Mouse (Mus musculus): ENCODE data around the gene Exoc4. TPM values are rescaled to one million over a fixed set of nuclear protein-coding genes. Genes with fewer than 3 reads are reported as not detected.

Exoc4 gene
- total and polyA plus RNA-seq, 2 experiments, result 3.7 to 28.0 TPM

DNA sequence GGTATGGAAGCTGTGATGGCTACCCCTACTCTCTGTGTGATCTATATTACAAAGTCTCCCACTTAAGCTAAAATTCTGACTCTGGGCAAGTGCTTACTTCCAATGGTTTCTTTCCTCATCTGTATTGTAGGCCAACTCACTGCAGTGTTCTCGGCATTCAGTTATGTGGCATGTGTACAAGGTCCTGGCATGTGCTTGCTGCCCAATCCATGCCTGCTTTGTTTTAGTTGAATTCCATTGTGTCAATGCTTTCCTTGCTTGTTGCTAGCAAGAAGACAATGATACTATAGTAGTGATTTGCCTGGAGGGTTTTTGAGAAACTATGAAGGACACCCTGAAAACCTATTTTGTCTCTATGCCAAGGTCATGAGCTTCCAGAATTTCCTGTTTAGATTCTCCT, 365.1 kb downstream of the Exoc4 start:
- H3K36me3 ChIP-seq (ENCODE audit: control insufficient read depth, insufficient read depth, low read length), result no peaks in the 10 kb centered on the region
- no peaks in the 10 kb centered on the region for H3K79me2 ChIP-seq (ENCODE audit: control insufficient read depth, insufficient read depth, low read length)
- H3K4me1 ChIP-seq (ENCODE audit: control insufficient read depth, insufficient read depth, low read length), result no peaks in the 10 kb centered on the region
- WGBS, result 79% methylated on average over 1 of the region's 1 CpGs
- DNase-seq (ENCODE audit: extremely low read depth, low read depth, low spot score), result no peak
- H3K9ac ChIP-seq (ENCODE audit: low read depth, low read length), result no peak overlapping the region
- TF ChIP-seq CTCF (IDR thresholded peaks at IDR 0.05; ENCODE audit: low read depth, low read length) (no peak), POLR2A (IDR thresholded peaks at IDR 0.05; ENCODE audit: extremely low read depth, insufficient read depth, low read length) (no peak)
- H3K27ac ChIP-seq (replicated peaks; ENCODE audit: insufficient read depth, low read depth, low read length), result no peak overlapping the region
- H3K4me3 ChIP-seq (ENCODE audit: insufficient read depth, low read depth, low read length), result no peak overlapping the region
- no peaks in the 10 kb centered on the region for H3K27me3 ChIP-seq (ENCODE audit: control insufficient read depth, insufficient read depth, low read length)

DNA sequence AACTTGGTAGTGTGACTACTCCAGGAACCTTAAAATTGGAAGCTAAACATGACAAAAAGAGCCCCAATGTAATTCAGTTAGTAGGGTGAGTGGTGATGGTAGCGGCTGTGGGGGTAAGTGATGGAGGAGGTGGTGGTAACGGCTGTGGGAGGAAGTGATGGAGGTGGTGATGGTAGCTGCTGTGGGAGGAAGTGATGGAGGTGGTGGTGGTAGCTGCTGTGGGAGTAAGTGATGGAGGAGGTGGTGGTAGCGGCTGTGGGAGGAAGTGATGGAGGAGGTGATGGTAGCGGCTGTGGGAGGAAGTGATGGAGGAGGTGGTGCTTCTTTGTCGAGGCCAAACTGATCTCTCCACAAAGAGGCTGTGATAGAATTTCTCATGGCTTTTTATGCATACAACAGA, 369.7 kb downstream of the Exoc4 start:
- no peak for DNase-seq (ENCODE audit: extremely low read depth, low read depth, low spot score)
- 93% methylated on average over 5 of the region's 5 CpGs for WGBS

DNA sequence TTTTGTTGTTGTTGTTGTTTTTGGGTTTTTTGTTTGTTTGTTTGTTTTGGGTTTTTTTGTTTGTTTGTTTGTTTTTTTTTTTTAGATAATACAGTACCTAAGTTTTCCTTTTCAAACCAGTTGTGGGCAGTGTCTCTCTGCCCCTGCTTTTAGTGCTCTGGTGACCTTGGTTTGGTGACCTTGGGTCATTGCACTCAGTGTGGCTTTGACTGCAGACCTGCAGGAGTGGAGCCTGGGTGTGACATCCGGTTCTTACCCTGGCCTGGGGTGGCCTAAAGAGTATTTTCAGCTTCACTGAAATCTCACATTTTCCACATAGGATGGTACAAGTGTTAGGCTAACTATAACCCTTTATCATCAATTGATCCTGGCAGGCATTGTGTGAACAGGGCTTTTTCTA, 371.8 kb downstream of the Exoc4 start:
- no peaks in the 10 kb centered on the region for H3K79me2 ChIP-seq (ENCODE audit: control insufficient read depth, insufficient read depth, low read length)
- H3K9ac ChIP-seq (ENCODE audit: low read depth, low read length), result no peak overlapping the region
- TF ChIP-seq CTCF (IDR thresholded peaks at IDR 0.05; ENCODE audit: low read depth, low read length), result no peak
- TF ChIP-seq POLR2A (IDR thresholded peaks at IDR 0.05; ENCODE audit: extremely low read depth, insufficient read depth, low read length), result no peak
- no peaks in the 10 kb centered on the region for H3K27me3 ChIP-seq (ENCODE audit: control insufficient read depth, insufficient read depth, low read length)
- no peak overlapping the region for H3K27ac ChIP-seq (replicated peaks; ENCODE audit: insufficient read depth, low read depth, low read length)
- no peaks in the 10 kb centered on the region for H3K36me3 ChIP-seq (ENCODE audit: control insufficient read depth, insufficient read depth, low read length)
- WGBS, result 44% methylated on average over 1 of the region's 1 CpGs
- no peak overlapping the region for H3K4me3 ChIP-seq (ENCODE audit: insufficient read depth, low read depth, low read length)
- DNase-seq (ENCODE audit: extremely low read depth, low read depth, low spot score), result no peak
- no peaks in the 10 kb centered on the region; the same call in 1 of the 2 replicates for H3K4me1 ChIP-seq (ENCODE audit: control insufficient read depth, insufficient read depth, low read length)

More for the DNA sequence above, 369.7 kb downstream of the Exoc4 start:
- Histone ChIP-seq H3K9ac (ENCODE audit: low read depth, low read length) (no peak overlapping the region), H3K4me3 (ENCODE audit: insufficient read depth, low read depth, low read length) (no peak overlapping the region), H3K4me1 (ENCODE audit: control insufficient read depth, insufficient read depth, low read length) (no peaks in the 10 kb centered on the region; the same call in 1 of the 2 replicates), H3K27me3 (ENCODE audit: control insufficient read depth, insufficient read depth, low read length) (no peaks in the 10 kb centered on the region), H3K79me2 (ENCODE audit: control insufficient read depth, insufficient read depth, low read length) (no peaks in the 10 kb centered on the region), H3K36me3 (ENCODE audit: control insufficient read depth, insufficient read depth, low read length) (no peaks in the 10 kb centered on the region), H3K27ac (replicated peaks; ENCODE audit: insufficient read depth, low read depth, low read length) (no peak overlapping the region)
- TF ChIP-seq POLR2A (IDR thresholded peaks at IDR 0.05; ENCODE audit: extremely low read depth, insufficient read depth, low read length) (no peak), CTCF (IDR thresholded peaks at IDR 0.05; ENCODE audit: low read depth, low read length) (no peak)

DNA sequence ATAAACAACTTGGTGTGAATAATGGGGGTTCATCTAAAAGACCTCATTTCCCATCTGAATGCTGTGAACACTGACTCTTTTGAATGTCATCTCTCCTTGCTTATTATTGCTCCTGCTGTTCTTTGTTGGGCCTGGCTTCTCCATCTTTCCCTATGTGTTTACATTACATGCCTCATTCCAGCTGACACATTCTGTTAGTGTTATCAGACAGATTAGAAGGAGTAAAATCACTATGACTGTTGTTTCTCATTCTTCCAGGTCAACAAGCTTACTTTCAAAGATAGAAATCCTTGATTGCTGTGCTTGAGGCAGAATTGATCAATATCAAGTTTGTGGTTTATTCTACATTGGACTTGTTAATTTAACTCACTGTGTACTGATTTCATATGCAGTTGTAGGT, 377.0 kb downstream of the Exoc4 start:
- H3K9ac ChIP-seq (ENCODE audit: low read depth, low read length), result no peak overlapping the region
- no peak for TF ChIP-seq CTCF (IDR thresholded peaks at IDR 0.05; ENCODE audit: low read depth, low read length)
- no peak for TF ChIP-seq POLR2A (IDR thresholded peaks at IDR 0.05; ENCODE audit: extremely low read depth, insufficient read depth, low read length)
- no peaks in the 10 kb centered on the region for H3K4me1 ChIP-seq (ENCODE audit: control insufficient read depth, insufficient read depth, low read length)
- no peak for DNase-seq (ENCODE audit: extremely low read depth, low read depth, low spot score)
- H3K4me3 ChIP-seq (ENCODE audit: insufficient read depth, low read depth, low read length), result no peak overlapping the region
- H3K79me2 ChIP-seq (ENCODE audit: control insufficient read depth, insufficient read depth, low read length), result no peaks in the 10 kb centered on the region
- H3K27me3 ChIP-seq (ENCODE audit: control insufficient read depth, insufficient read depth, low read length), result no peaks in the 10 kb centered on the region
- H3K27ac ChIP-seq (replicated peaks; ENCODE audit: insufficient read depth, low read depth, low read length), result no peak overlapping the region
- no peaks in the 10 kb centered on the region for H3K36me3 ChIP-seq (ENCODE audit: control insufficient read depth, insufficient read depth, low read length)

DNA sequence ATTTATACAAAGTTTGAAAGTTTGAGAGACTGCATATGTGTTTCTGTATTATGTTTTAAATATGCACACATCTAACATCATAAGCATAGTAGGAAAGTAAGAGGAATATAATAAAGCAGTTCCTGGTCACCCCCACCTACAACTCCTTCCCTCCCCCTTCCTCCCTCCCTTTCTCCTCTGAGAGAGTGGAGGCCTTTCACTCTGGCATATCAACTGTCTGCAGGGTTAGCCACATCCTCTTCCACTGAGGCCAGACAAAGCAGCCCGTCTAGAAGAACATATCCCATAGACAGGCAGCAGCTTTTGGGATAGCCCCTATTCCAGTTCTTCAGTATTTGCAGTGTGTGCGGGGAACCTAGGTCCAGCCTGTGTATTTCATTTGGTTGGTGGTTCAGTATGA, 382.2 kb downstream of the Exoc4 start:
- DNase-seq (ENCODE audit: extremely low read depth, low read depth, low spot score), result no peak
- 95% methylated on average over 2 of the region's 2 CpGs for WGBS
- H3K4me3 ChIP-seq (ENCODE audit: insufficient read depth, low read depth, low read length), result no peak overlapping the region
- H3K27ac ChIP-seq (replicated peaks; ENCODE audit: insufficient read depth, low read depth, low read length), result no peak overlapping the region
- H3K4me1 ChIP-seq (ENCODE audit: control insufficient read depth, insufficient read depth, low read length), result no peaks in the 10 kb centered on the region
- H3K27me3 ChIP-seq (ENCODE audit: control insufficient read depth, insufficient read depth, low read length), result no peaks in the 10 kb centered on the region
- no peaks in the 10 kb centered on the region for H3K36me3 ChIP-seq (ENCODE audit: control insufficient read depth, insufficient read depth, low read length)
- H3K79me2 ChIP-seq (ENCODE audit: control insufficient read depth, insufficient read depth, low read length), result no peaks in the 10 kb centered on the region
- TF ChIP-seq POLR2A (IDR thresholded peaks at IDR 0.05; ENCODE audit: extremely low read depth, insufficient read depth, low read length) (no peak), CTCF (IDR thresholded peaks at IDR 0.05; ENCODE audit: low read depth, low read length) (no peak)
- no peak overlapping the region for H3K9ac ChIP-seq (ENCODE audit: low read depth, low read length)

DNA sequence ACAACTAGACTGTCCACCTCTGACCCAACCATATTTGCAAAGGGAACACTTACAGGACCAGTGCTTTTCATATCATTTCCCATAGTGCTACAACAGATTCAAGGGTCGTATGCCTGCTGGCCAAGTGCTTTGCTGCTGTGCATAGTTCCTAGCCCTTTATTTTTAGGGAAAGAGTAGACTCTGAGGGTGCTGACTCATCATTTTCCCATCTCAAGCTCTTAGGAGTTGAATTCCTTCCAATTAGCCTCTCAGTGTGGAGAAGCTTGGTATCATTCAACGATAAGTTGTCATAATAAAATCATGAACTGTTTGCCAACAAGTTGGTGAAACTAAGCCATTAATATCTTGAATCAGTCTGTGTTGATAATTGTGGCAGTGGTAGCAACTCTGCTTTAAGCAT, 388.3 kb downstream of the Exoc4 start:
- Histone ChIP-seq H3K79me2 (ENCODE audit: control insufficient read depth, insufficient read depth, low read length) (no peaks in the 10 kb centered on the region), H3K4me3 (ENCODE audit: insufficient read depth, low read depth, low read length) (no peak overlapping the region), H3K9ac (ENCODE audit: low read depth, low read length) (no peak overlapping the region), H3K36me3 (ENCODE audit: control insufficient read depth, insufficient read depth, low read length) (no peaks in the 10 kb centered on the region), H3K27ac (replicated peaks; ENCODE audit: insufficient read depth, low read depth, low read length) (no peak overlapping the region), H3K4me1 (ENCODE audit: control insufficient read depth, insufficient read depth, low read length) (no peaks in the 10 kb centered on the region), H3K27me3 (ENCODE audit: control insufficient read depth, insufficient read depth, low read length) (no peaks in the 10 kb centered on the region)
- TF ChIP-seq CTCF (IDR thresholded peaks at IDR 0.05; ENCODE audit: low read depth, low read length) (no peak), POLR2A (IDR thresholded peaks at IDR 0.05; ENCODE audit: extremely low read depth, insufficient read depth, low read length) (no peak)
- WGBS, result 78% methylated on average over 2 of the region's 2 CpGs
- DNase-seq (ENCODE audit: extremely low read depth, low read depth, low spot score), result no peak

Measured in liver, adult 2 months (tissue).